Mouse (Mus musculus) A20 (cell line): ENCODE results near the gene Macrod2.

Source experiments
- DNase-seq: peaks from one replicate; pipeline ENCODE4 v3.0.0-alpha.2; 2011; ENCODE audit warnings: low read depth, low spot score

The Macrod2 gene

DNA sequence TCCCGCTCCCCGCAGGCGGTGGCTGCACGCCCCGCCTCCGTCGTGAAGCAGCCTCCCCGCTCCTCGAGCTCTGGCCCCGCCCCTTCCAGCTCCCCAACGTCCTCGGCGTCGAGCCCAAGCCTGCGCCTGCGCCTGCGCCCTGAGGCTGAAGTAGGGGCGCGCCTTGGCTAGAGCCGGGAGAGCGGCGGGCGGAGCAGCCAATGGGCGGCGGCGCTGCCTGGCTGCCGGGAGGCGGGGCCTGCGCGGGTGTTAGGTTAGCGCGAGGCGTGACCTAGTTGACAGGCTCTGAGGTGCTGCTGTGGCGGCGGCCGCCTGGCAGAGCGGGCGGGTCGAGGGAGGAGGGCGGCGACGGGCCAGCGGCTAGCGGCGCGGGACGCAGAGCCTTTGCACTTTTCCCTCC is at the start of gene Macrod2:
TSS of gene Macrod2 (plus strand) at position 131 of the 400 bp plus-strand sequence.
- DNase-seq = no peak

DNA sequence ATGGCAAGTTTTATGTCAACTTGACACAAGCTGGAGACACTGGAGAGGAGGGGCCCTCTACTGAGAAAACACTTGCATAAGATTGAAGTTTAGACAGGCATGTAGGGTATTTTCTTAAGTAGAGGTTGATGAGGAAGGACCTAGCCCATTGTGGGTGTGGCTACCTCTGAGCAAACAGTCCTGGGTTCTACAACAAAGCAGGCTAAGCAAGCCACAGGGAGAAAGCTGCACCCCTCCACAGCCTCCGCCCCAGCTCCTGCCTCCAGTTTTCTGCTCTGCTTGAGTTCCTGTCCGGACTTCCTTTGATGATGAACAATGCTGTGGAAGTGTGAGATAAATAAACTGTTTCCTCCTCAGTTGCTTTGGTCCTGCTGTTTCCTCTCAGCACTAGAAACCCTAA is 35.2 kb upstream of the Macrod2 start:
- no peak for DNase-seq

DNA sequence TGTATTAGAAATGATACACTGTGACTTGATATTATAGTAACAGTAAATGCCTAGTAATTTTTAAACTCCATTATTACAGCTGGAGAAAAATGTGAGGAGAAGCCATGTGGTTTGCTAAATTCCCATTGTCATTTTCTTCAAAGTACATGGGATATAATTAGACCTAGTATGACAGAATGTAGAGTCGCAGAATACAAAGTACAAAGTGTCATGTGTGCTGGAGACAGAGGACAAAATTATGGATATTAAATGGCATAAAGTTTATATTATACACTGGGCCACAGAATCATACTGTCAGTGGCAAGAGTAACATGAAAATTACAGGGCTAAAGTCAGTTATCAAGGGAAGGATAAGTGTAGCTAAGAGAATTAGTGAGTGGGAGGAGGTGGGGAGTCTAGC is 30.3 kb upstream of the Macrod2 start:
- no peak for DNase-seq

DNA sequence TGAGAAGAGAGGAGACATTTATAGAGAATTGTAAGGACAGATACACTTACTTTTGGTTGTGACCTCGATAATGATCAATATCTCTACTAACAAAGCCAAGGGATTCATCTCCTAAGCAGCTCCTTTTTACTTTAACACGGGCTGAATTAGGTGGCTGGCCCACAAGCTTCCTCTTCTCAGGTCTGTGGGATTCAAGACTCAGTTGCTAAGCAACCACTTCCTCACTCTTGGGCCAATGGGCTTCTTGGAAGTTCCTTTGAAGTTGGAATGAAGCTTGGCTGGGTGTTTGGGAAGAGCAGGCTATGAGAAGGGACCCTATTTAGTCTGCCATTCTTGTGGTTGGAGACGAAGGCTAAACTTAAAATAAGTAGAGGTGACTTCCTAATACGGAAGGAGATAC is 5.6 kb upstream of the Macrod2 start, which contains the start of gene Sel1l2:
TSS of gene Sel1l2 (minus strand) at position 182 of the 400 bp plus-strand sequence.
- DNase-seq = no peak

DNA sequence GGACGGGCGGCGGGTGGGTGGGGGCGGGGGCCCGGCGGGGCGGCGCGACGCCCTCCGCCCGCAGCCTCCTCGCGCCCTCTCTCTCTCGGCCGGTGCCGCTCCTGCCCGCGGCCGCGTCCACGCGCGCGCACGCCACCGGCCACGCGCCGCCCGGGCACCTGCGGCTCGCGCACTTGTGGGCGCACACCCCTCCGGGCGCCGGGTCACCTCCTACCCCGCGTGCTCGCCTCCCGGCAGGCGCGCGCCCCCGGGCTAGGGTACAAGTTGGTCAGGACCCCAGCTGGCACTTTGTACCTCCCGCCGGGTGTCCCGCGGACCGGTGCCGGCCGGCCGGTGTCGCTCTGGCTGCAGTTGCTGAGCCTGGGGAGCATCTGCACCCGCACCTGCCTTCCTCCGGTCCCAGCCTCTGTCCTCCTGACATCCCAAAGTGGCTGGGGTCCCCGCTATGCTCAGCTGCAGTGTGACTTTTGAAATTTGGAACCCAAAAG is 679 bp downstream of the Macrod2 start:
- no peak for DNase-seq

DNA sequence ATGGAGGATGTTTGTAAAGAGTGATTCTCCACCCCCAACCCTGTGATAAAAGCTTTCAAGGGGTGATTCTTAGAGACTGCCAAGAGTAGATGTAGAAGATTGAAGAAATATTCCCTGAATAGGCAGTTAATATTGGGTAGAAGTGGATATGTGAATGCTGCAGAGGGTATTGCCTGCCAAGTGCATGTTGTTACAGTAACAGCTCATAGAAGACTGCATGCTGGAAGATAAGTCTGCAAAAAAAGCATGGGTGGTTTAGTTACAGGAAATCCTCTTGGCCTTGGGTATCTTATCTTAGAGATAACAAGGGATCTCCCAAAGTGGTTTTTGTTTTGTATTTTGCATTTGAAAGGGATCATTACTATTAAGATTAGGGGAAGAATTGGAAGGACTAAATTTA is 30.7 kb downstream of the Macrod2 start:
- DNase-seq = no peak

DNA sequence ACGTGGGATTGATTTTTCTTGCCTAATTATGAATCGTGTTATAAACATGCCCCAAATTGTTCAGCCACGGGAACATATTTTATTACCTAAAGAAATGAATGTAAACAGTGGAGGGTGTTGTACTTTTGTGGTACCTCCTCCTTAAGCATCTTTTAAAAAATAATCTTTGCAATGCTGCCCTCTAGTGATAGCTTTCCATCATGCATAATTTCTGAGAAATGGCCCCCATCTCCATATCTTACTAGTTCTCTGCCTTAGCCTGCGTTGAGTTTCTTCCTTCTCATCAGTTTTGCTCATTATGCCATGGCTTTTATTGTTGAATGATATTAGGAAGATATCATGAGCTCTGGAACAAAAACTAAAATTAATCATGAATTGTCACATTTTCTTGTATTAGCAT is 32.2 kb downstream of the Macrod2 start:
- DNase-seq = peak; percentile 35

DNA sequence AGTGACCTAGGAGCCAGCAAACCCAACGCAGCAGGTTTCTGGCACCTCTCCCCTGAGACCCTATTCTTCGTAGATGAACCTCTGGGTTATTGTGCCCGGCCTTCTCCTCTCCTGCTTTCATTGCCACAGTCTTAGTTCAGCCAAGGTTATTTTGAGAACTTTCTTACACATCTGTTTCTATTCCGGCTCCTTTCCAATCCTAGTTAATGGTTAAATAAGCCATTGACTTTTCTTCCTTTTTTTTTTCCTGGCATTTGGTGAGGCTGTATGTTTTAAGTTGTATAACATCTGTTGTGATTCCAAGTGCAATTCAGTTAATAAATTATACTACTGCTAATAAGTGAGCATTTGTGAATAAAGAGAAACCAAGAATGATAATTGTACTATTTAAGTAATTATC is 44.0 kb downstream of the Macrod2 start:
- no peak for DNase-seq

DNA sequence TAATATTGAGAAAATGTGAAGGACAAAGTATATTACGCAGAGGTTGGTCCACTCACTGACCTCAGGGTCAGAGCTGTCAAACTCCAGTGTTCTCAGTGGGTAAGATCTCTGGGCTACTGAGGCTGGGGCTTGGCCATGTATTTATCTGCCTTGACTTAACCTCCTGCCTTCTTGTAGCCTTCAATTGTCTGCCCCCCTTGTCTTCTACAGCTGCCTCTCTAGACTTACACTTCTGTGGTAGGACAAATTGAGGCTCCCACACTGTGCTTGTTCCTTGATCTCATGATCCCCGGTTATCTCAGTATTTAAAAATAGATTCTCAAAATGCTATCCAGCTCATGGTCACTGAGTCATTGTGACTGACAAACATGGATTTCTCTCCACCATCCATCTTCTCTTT is 53.5 kb downstream of the Macrod2 start:
- DNase-seq = no peak

DNA sequence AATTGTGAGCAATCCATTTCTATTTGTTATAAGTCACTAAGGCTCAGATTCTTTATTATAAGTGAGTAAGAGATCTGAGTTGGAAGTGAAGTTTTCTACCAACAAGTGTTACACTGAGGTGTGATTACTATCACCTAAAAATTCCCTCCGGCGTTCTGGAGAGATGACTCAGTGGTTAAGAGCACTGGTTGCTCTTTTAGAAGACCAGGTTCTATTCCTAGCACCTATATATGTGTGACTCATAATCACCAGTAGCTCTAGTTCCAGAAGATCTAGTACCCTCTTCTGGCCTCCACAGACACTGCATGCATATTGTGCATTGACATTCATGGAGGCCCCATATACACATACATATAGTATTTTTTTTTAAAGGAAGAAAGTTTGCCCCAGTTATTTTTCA is 80.7 kb downstream of the Macrod2 start:
- no peak for DNase-seq

DNA sequence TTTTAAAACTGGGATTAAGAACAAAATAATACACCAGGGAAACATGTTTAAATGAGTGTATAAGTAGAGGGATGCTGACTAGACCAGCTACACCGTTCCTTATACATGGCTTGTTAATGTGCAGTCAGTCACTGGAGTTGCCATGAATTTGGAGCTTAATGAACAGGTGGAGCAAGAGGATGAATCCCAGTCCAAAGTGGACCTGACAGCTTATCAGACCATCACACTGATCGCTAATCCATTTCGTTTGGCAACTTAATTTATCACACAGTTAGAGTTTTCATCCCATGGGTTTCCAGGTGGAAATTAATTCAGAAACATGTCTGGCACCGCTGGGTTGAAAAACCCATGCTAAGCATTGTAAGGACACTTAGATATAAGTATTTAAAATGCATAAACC is 81.8 kb downstream of the Macrod2 start:
- DNase-seq = no peak

DNA sequence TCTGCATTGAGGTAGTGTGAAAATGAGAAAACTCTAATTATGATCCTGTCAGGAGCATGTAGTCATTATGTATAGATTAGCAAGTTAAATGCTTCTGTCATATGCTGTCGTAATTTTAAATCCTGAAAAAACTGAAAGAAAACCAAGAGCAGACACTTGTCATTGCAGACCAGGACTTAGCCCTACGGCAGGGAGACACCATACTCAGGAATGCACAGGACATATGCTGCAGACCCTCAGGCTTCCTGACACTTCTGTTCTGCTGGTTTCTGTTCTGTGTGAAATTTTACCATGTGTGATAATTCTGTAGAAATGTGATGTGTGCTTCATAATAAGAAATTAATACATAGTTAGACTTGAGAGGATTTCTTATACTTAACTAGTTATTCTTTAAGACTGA is 87.5 kb downstream of the Macrod2 start:
- no peak for DNase-seq

DNA sequence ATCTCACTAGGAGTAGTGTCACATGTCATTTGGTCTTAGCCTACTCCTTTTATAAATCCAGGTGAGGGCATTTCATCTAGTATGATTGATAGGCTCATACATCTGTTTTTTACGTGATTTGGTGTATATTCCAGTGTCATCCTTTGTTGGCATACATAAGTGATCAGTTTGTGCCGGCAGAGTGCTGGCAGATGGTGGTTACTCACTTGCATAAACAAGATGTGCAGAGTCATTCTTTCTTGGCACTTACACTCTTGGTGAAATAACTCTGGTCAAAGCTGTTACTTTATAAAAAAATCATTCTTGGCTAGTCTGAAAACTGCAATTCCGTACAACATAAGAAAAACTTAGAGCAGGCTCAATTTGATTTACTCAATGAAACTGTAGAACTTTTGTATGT is 102.6 kb downstream of the Macrod2 start:
- DNase-seq = no peak

DNA sequence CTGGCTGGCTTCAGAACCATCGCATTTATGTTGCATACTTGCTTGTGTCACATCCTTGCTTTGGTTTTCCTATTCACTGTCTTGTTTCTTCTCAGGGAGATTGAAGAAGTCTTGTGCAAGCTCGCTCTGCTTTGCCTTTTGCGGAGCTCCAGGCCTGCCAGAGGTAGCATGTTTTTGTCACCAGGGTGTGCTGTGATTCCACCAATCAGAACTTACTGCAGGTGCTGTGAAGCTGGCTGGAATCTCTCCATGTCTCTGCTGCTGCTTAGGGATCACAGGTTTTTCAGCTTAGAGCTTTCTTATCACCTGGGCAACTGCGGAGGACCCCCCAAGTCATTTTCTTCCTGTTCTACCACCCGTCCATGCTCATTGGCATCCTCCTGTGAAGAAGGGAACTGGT is 105.8 kb downstream of the Macrod2 start:
- DNase-seq = no peak

DNA sequence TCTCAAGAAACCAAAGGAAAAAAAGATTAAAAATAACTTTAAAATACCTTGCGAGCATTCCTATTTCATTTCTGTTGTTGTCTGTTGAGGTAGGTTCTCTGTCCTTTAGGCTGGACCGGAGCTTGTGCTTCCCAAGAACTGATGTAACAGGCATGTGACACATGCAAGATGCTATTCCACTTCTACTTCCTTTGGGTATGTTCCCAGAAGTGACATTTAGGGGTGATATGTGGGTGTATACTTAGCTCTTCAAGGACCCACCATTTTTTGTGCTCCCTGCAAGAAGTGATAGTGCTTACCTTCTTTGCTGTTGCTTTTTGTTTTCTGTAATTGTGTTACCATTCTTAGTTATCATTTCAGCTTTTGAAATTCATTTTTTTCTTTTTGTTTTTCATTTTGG is 126.4 kb downstream of the Macrod2 start:
- no peak for DNase-seq

DNA sequence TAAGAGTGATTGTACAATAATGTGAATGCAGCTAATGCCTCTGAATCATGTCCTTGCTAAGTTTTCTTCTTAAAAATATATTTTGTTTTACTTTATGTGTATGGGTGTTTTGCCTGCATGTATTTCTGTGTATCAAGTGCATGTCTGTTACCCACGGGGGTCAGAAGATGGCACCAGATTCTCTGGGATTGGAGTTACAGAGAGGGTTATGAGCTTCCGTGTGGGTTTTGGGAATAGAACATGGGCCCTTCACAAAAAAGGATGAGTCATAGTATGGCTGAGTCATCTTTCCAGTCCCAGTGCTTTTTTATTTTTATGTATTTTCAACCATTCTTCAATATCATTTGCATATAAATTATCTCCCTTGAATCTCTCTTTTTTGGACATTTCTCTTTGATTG is 135.1 kb downstream of the Macrod2 start:
- no peak for DNase-seq

DNA sequence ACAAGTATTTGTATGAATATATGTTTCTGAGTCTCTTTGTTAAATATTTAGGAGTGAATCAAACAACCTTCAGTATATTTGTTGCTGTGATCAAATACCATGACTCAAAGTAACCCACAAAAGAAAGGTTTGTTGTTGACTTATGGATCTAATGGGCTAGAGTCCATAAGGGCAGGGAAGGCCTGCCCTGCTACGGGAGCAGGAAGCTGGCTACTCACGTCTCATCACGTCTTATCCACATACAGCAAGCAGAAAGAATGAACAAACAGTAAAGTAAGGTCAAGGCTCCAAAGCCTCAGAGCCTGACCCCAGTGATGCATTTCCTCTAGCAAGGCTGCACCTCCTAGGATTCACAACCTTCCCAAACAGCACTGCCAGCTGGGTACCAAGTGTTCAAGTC is 136.9 kb downstream of the Macrod2 start:
- no peak for DNase-seq

DNA sequence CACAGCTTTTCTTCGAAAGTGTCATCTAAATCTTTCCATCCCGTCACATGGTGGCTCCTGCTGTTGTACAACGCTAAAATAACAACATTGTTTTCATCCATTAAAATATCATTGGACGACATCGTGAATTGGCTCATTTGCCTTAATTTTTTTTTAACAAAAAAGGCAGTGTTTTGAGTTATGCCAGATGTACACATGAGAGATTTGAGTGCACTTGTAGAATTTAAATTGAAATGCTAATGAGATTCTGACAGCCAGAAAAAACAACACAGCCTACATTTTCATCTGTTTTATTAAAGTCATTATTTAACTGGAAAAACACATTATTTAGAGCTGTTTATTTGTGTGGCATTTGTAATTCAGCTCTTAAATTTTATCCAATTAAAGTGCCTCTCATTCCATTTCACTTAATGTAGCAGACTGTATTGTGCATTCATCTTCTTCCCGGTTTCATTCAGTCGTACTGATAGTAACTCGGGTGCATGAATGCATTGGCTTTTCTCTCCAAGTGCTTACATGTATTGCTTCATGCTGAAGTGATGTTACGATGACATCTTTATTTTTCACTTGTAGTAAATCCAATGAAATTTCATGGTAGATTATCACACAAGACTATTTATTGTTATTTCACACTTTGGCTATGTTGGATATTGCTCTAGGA is 137.9 kb downstream of the Macrod2 start:
- DNase-seq = no peak

DNA sequence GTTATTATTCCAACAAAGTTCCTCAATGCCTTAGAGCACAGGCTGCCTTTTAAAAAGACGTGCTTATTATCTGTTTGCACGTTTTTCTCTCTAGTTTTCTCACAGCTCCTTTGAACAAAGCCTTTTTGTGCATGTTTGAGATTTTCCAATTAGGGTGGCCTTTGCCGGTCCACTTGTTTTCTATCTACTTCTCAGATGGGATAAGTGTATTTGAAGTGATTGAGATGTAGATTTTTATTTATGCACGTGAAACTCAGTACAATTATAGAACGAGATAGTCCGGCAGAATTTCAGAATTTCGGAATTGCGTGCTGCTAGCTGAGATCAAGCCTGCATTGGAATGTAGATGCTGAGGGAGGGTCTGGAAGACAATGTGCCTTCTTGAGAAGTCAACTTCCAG is 138.5 kb downstream of the Macrod2 start:
- DNase-seq = no peak

DNA sequence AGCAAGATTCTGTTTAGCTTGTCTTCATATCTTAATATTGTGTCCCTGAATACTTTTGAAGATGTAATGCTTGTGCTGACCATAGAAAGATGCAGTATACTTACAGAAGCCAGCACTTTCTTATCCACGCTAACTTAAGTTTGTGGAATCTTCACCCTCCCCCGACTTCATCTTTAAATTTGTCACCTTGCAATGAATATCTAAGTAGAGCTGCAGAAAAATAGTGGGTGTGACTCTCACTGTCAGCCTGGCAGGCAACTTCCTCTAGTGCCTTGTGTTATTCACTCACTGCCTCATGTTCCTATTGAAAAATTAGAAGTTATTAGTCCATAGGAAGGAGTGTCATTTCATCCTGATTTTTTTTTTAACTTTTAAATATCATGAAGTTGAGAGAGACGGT is 139.5 kb downstream of the Macrod2 start:
- DNase-seq = no peak

DNA sequence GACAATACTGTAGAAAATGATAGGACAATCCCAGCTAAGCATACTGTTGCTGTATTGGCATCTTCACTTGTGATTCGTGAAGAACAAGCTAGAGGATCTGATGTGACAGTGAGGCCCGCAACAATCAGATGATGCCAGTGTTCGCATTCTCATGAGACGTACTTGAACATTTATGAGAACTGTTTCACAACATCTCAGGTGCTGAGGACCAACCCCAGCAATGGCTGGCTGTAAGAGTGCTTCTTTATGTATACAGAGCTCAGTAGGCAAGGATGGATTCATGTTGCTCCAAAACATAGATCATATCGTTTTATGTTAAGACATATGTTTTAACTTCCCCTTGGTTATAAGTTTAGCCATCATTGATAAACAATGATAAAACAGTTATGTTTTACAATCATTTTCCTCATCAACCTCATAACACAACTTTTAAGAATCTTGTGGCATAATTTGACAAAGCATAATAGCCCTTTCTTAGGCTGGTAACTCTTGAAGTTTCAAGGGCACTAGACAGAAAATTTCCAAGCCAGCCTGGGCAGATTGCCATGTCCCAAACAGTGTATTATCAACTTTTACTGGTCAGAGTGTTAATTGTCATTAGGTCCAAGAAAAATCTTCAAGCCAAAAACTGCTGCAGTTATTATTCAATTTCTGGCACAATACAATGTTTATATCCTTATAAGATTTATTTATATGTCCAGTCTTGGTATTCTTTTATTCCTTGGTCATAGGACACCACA is 140.9 kb downstream of the Macrod2 start:
- DNase-seq = no peak

DNA sequence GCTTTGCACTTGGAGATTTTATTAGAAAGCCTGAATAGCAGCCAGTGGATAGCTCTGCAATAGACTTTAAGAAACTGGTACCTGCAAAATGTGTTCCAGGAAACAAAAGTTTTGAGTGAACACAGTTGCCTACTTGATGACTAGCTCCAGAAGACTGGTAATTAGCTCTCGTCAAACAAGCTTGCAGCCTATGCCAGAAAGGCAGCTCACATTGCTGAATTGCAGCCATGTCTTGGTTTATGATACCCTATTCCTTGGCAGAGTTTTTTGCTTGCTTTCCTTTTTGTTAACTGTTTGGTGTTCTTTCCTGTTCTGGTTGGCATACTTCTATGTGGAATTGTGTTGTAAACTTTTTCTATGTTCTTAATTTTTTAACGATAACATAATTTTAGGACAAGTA is 154.2 kb downstream of the Macrod2 start:
- DNase-seq = no peak

DNA sequence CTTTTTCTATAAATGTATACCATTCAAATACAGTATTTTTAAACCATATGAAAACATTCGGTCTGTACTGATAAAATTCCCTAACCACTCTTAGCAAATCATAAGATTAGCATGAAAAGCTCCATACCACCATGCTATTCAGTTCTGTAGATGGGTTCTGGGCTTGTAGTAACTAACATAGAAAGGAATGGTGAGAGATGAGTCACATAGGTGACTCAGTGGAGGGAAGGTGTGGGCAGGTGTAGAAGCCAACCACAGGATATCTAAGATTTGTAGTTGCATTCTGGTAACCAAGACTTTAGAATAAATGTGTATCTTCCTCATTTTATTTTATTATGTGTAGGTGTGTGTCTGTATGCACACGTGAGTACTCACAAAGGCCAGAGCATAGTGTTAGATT is 166.3 kb downstream of the Macrod2 start:
- no peak for DNase-seq
